Mouse (Mus musculus) small intestine, adult 2 months (tissue): ENCODE measurements around the gene Cebpe.

Experiments
- CTCF ChIP-seq: fragments of 200-500 bp; IDR thresholded peaks from 2 replicates; pipeline ENCODE4 v1.5.1; 2012; ENCODE audit warnings: low read depth, mild to moderate bottlenecking, control low read depth, inconsistent platforms, low read length, moderate library complexity, mixed read lengths; ENCODE audit not compliant: insufficient replicate concordance, insufficient read length; ENCODE audit errors: extremely low read depth
- POLR2A ChIP-seq: fragments of 200-500 bp; IDR thresholded peaks from 2 replicates; pipeline ENCODE4 v1.6.1; 2012; ENCODE audit warnings: low read depth, mild to moderate bottlenecking, control low read depth, inconsistent platforms, low read length, moderate library complexity

DNA sequence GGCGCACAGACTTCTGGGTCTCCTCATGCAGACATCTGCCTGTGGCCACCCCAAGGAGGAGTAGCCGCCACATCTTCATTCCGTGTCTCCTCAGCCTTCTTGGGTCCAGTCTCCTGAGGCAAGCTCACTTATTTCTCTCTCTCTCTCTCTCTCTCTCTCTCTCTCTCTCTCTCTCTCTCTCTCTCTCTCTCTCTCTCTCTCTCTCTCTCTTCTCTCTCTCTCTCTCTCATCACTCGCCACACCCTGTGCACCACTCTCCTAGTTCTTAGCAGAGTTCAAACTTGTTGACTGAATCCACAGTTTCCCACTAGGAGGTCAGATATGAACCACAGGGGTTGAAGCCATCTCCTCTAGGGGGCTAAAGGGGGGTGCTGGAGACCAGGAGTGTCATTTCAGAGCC, 13.2 kb downstream of the Cebpe start, which contains the start of gene Gm29776:
- no peak for TF ChIP-seq CTCF
- no peak for TF ChIP-seq POLR2A
